Mouse (Mus musculus) hindbrain, embryonic 10.5 days (tissue): ENCODE measurements around the gene Zfp526. TPM values are rescaled to one million over a fixed set of nuclear protein-coding genes. Genes with fewer than 3 reads are reported as not detected.

ENCODE experiments used
- DNase-seq: peaks from one replicate; pipeline ENCODE4 v3.0.0-alpha.2; 2017; ENCODE audit warnings: low spot score
- H3K27ac ChIP-seq: fragments of 300-500 bp; sonication (generic); 2 replicates; pipeline ENCODE4 v1.5.1; 2016; ENCODE audit warnings: mild to moderate bottlenecking, moderate library complexity
- H3K27me3 ChIP-seq: fragments of 300-500 bp; sonication (generic); 2 replicates; pipeline ENCODE4 v1.6.1; 2016; ENCODE audit warnings: mild to moderate bottlenecking; ENCODE audit not compliant: poor library complexity, insufficient read depth, severe bottlenecking
- H3K36me3 ChIP-seq: fragments of 300-500 bp; sonication (generic); 2 replicates; pipeline ENCODE4 v1.6.1; 2016; ENCODE audit warnings: mild to moderate bottlenecking, moderate library complexity
- H3K4me1 ChIP-seq: fragments of 300-500 bp; sonication (generic); replicated peaks from 2 replicates; pipeline ENCODE4 v1.6.1; 2016; ENCODE audit warnings: mild to moderate bottlenecking
- H3K4me3 ChIP-seq: fragments of 300-500 bp; sonication (generic); 2 replicates; pipeline ENCODE4 v1.5.1; 2016; ENCODE audit warnings: mild to moderate bottlenecking, moderate library complexity
- H3K9me3 ChIP-seq: fragments of 300-500 bp; sonication (generic); 2 replicates; pipeline ENCODE4 v1.6.1; 2016; ENCODE audit warnings: mild to moderate bottlenecking, moderate library complexity
- WGBS: fragments of 180-500 bp; shearing (Covaris S2); methylation state at CpG from one replicate; pipeline ENCODE4 v1.1.7; 2016; 5-methylcytosine and 5-hydroxymethylcytosine counted together
- polyA plus RNA-seq: library from polyadenylated mRNA; unstranded; fragments of >200 nt; fragmentation: Nextera tagmentation; extraction: Ambion mirVana; gene quantifications from 2 replicates; pipeline ENCODE4 v1.2.1, GENCODE M21; 2016

Gene Zfp526
- polyA plus RNA-seq, 1 experiment from 2014 or later = 2.5 TPM

- Histone ChIP-seq H3K4me3 (peak within 1 kb of the TSS; percentile 98), H3K9me3 (no peaks in the 10 kb centered on the region), H3K27ac (peak within 1 kb of the TSS; percentile 98), H3K4me1 (peaks cover 40% of the 10 kb centered on the region), H3K27me3 (no peaks in the 10 kb centered on the region), H3K36me3 (peaks cover 36% of the 10 kb centered on the region)
- under 1% methylated on average over 71 of the region's 76 CpGs for WGBS
- DNase-seq = peak; percentile 96
Observed at GRCm38 (mm10) chr7:25237249-25238014, 16.2 kb downstream of the Zfp526 start, which contains the start of gene Gsk3a. TSS of gene Gsk3a (minus strand) at chr7:25237851.

DNA sequence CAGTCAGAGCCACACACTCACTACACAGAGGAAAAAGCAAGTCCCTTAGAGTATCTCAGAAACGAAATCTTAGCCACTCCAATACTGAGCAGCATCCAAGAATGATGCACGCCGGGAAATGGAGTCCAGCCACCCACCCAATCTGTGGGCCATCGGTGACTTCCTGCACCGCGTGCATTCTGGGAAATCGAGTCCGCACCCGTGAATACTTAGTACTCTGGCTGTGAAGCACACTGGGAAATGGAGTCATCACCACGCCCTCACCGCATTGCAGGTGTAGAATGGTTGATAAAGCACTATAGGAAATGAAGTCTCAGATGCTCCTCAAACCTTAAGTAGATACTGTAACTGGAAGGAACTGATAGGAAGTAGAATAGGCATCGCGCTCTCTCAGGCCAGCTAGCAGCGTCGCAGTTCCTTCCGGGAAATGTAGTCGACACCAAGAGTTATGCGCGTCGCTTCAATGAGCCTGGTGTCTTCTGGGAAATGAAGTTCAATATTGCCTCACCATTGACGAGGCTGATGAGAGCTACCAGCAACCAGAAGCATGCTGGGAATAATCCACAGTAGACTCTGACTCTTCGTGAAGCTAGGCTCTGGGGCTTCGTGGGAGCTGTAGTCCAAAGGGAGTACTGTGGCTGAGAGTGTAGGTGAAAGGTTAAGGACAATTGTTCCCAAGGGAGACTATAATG, 16.9 kb downstream of the Zfp526 start:
- DNase-seq = peak; percentile 93
- Histone ChIP-seq H3K27ac (peak overlapping the region; percentile 98), H3K9me3 (no peaks in the 10 kb centered on the region), H3K4me1 (peaks cover 40% of the 10 kb centered on the region), H3K4me3 (peak overlapping the region; percentile 98), H3K27me3 (no peaks in the 10 kb centered on the region), H3K36me3 (peaks cover 36% of the 10 kb centered on the region)
- under 1% methylated on average over 23 of the region's 23 CpGs for WGBS

- Histone ChIP-seq H3K4me1 (peaks cover 40% of the 10 kb centered on the region), H3K36me3 (peaks cover 36% of the 10 kb centered on the region), H3K27ac (peak overlapping the region; percentile 98), H3K4me3 (peak overlapping the region; percentile 98), H3K9me3 (no peaks in the 10 kb centered on the region), H3K27me3 (no peaks in the 10 kb centered on the region)
- 5% methylated on average over 30 of the region's 30 CpGs for WGBS
- peak; percentile 84 for DNase-seq
Observed at GRCm38 (mm10) chr7:25238829-25239623, 17.8 kb downstream of the Zfp526 start.

DNA sequence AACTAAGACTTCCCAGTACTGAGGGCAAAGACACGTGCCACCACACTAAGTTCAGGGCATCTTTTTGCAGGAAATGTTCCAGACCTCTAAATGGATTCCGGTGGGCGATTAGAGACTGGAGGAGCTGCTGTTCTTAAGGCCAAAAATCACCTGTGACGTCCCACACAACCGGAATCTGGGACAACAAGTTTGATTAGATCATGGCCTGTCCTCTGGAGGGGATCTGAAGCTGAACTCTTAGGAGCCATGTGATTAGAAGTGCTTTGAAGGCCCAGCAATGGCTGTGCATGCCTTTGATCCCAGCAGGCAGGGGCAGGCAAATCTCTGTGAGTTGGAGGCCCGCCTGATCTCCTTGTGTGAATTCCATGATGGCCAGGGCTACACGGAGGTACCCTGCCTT, 19.4 kb downstream of the Zfp526 start:
- Histone ChIP-seq H3K9me3 (no peaks in the 10 kb centered on the region), H3K36me3 (peaks cover 36% of the 10 kb centered on the region), H3K27me3 (no peaks in the 10 kb centered on the region), H3K4me3 (no peak overlapping the region), H3K27ac (no peak overlapping the region), H3K4me1 (peaks cover 50% of the 10 kb centered on the region)
- DNase-seq = no peak
- 70% methylated on average over 7 of the region's 7 CpGs for WGBS

- WGBS = 28% methylated on average over 2 of the region's 2 CpGs
- peak; percentile 38 for DNase-seq
- no peaks in the 10 kb centered on the region for H3K27me3 ChIP-seq
- H3K4me3 ChIP-seq = no peak overlapping the region
- H3K9me3 ChIP-seq = no peaks in the 10 kb centered on the region
- peaks cover 39% of the 10 kb centered on the region for H3K36me3 ChIP-seq
- H3K27ac ChIP-seq = no peak overlapping the region
- peaks cover 50% of the 10 kb centered on the region for H3K4me1 ChIP-seq
Observed at GRCm38 (mm10) chr7:25241062-25241461, 19.8 kb downstream of the Zfp526 start.

DNA sequence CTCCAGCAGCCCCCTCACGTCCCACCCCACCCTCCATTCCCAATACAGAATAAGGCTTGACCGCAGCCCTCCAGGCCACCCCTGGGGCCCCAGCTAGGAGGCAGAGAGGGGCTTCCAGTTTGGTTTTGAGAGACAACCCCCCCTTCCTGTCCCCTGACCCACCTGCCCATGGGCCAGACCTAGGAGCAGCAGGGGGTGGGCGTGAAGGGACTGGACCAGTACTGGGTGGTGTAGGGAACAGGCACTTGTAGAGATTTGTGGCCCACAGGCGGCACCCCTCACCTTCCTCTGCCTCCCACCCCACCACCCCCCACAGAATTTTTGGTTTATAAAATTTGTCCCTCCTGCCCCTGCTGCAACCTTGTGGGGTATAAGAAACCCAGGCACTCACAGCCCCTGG, 22.1 kb downstream of the Zfp526 start:
- Histone ChIP-seq H3K9me3 (no peaks in the 10 kb centered on the region), H3K36me3 (peaks cover 50% of the 10 kb centered on the region), H3K27me3 (no peaks in the 10 kb centered on the region), H3K4me1 (peaks cover 64% of the 10 kb centered on the region), H3K27ac (no peak overlapping the region), H3K4me3 (no peak overlapping the region)
- 97% methylated on average over 4 of the region's 4 CpGs for WGBS
- no peak for DNase-seq

DNA sequence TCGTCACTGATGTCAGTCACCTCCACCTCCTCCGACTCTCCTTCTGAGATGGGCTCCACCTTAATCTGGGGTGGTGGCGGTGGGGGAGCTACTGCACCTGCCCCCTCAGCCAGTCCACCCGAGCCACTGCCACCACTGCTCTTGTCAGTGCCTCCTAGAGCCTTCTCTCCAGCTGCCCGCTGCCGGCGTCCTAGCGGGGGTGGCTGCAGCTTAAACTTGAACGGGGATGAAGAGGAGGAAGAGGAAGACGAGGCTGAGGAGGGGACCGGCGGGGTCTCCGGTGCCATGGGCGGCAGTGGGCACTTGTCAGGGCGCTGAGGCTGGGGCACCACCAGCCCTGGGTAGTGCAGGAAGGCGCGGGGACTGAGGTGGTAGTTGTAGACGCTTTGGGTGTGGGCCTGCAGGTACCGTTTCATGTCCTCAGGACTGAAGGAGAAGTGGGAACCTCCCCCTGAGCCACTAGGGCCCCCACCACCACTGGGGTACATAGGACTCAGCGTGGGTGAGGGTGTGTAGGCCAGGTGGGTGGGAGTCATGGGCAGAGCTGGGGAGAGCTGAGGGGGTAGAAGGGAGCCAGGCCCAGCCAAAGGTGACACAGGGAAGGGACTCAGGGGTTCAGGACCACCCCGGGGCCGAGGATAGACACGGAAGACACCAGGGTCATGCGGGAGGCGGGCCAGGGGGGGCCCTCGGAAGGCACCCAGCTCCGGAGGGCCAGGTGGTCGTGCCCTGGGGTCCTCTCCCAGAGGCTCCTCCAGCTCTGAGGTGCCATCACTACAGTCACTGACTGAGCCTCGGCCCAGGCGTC, 23.5 kb downstream of the Zfp526 start:
- Histone ChIP-seq H3K4me3 (no peak overlapping the region), H3K9me3 (no peaks in the 10 kb centered on the region), H3K36me3 (peaks cover 50% of the 10 kb centered on the region), H3K27me3 (no peaks in the 10 kb centered on the region), H3K27ac (peak overlapping the region; percentile 59; the same call in 1 of the 2 replicates), H3K4me1 (peaks cover 61% of the 10 kb centered on the region)
- DNase-seq = no peak
- WGBS = 90% methylated on average over 30 of the region's 30 CpGs

DNA sequence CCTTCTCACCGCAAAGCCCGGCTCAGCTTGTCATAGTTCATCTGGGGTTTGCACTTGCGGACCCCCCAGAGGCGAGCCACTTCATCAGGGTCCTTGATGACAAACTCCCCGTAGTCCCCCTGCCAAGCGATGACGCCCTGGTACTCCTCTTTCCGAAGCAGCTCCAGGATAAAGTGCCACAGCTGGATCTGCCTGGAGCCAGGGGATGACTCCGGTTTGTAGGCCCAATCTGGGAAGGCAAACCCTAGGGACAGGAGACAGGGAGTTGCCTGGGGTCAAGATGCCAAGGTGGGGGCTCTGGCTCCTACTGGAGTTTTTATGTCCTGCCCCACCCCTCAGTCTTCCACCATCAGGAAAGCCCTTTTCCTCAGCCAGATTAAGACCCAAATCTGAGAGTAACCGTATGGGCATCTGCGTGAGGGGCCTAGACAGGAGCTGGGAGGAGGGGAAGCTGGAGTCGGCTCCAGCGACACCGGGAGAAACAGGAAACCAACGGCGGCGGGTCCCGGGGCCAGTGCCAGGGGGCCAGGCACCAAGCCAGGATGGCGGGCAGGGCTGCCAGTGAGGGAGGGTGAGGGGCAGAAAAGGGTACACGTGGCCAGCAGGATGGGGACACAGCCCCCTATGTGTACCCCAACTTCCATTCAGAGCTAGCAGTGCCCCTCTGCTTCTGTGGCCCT, 25.0 kb downstream of the Zfp526 start:
- Histone ChIP-seq H3K36me3 (peaks cover 50% of the 10 kb centered on the region), H3K4me1 (peaks cover 67% of the 10 kb centered on the region), H3K27ac (peak overlapping the region; percentile 97), H3K9me3 (no peaks in the 10 kb centered on the region), H3K4me3 (peak overlapping the region; percentile 85; the same call in 1 of the 2 replicates), H3K27me3 (no peaks in the 10 kb centered on the region)
- DNase-seq = no peak
- WGBS = 82% methylated on average over 20 of the region's 20 CpGs

DNA sequence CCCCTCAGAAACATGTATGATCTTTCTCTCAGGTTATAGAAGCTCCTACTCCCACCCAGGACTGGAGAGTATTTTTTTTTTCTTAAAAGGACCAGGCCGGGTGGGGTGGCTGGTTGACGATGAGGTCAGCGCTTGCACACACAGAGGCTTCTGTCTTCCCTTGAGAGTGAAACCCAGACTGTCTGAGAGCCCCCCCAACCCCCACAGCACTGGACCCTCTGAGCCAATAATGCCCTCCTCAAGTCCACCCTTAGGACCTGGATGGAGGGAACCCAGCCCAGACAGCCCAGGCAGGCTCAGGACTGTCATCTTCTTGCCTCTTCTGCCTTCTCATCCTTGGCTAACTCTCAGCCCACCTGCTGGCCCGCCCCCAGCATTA, 25.5 kb downstream of the Zfp526 start:
- Histone ChIP-seq H3K36me3 (peaks cover 50% of the 10 kb centered on the region), H3K4me3 (peak overlapping the region; percentile 85), H3K27ac (peak overlapping the region; percentile 97), H3K4me1 (peaks cover 70% of the 10 kb centered on the region), H3K27me3 (no peaks in the 10 kb centered on the region), H3K9me3 (no peaks in the 10 kb centered on the region)
- DNase-seq = no peak
- 60% methylated on average over 4 of the region's 4 CpGs for WGBS

DNA sequence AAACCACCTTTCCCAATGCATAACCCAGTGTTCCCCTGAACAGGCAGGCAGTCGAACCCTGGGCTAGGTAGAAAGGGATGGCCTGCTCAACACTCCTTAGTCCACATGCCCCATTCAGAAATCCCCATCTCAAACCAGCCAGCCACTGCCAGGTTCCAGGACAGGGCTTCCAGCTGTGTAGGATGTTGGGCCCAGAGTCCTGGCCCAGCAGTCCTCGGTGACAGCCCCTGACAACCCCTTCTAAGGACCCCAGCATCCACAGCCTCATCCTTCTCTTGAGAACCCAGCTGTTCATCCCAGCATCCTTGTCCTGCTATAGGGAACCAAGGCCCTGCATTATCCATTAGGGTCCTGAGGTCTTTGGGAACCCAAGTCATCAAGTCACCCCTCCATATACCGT, 26.3 kb downstream of the Zfp526 start:
- 24% methylated on average over 3 of the region's 3 CpGs for WGBS
- Histone ChIP-seq H3K4me1 (peaks cover 77% of the 10 kb centered on the region), H3K27ac (peak overlapping the region; percentile 97), H3K27me3 (no peaks in the 10 kb centered on the region), H3K4me3 (peak overlapping the region; percentile 85), H3K9me3 (no peaks in the 10 kb centered on the region), H3K36me3 (peaks cover 46% of the 10 kb centered on the region)
- peak; percentile 13 for DNase-seq

- Histone ChIP-seq H3K27ac (peak overlapping the region; percentile 97), H3K27me3 (no peaks in the 10 kb centered on the region), H3K4me1 (peaks cover 77% of the 10 kb centered on the region), H3K9me3 (no peaks in the 10 kb centered on the region), H3K36me3 (peaks cover 40% of the 10 kb centered on the region), H3K4me3 (peak overlapping the region; percentile 85)
- WGBS = 1% methylated on average over 18 of the region's 18 CpGs
- peak; percentile 61 for DNase-seq
Observed at GRCm38 (mm10) chr7:25248018-25248647, 26.9 kb downstream of the Zfp526 start.
